Mouse (Mus musculus): ENCODE data around the gene Necab2. TPM values are rescaled to one million over a fixed set of nuclear protein-coding genes. Genes with fewer than 3 reads are reported as not detected.

Necab2 gene
- polyA plus RNA-seq, 1 experiment: not detected

DNA sequence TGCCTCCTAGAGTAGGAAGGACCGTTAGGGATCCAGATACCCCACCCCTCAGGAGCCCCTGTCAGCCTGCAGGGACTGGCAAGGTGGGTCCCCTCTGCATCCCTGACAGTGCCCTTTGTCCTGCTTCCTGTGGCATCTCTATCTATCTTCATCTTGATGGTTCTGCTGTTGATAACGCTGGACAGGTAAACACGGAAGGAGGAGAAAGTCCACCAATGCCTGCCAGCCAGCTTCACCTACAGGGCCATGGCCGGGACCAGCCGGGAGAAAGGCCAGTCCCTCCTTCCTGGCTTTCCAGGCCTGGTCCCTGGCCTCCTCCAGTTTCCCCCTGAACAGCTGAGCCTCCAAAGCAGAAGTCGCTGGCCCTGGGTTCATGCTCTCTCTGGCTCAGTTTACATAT, 11.9 kb upstream of the Necab2 start:
- Histone ChIP-seq H3K27ac (ENCODE audit: insufficient read depth, low read depth, low read length) (no peak overlapping the region), H3K4me1 (ENCODE audit: control insufficient read depth, insufficient read depth, low read length) (peaks cover 57% of the 10 kb centered on the region), H3K4me3 (ENCODE audit: insufficient read depth, low read length) (no peak overlapping the region)
- TF ChIP-seq POLR2A (IDR thresholded peaks at IDR 0.05; ENCODE audit: borderline replicate concordance, low read depth, low read length) (no peak), CTCF (IDR thresholded peaks at IDR 0.05; ENCODE audit: low read depth, low read length) (no peak)

- peaks cover 62% of the 10 kb centered on the region for H3K4me1 ChIP-seq (ENCODE audit: control insufficient read depth, insufficient read depth, low read length)
- TF ChIP-seq CTCF (IDR thresholded peaks at IDR 0.05; ENCODE audit: low read depth, low read length) (no peak), POLR2A (IDR thresholded peaks at IDR 0.05; ENCODE audit: borderline replicate concordance, low read depth, low read length) (no peak)
- H3K27ac ChIP-seq (ENCODE audit: insufficient read depth, low read depth, low read length): no peak overlapping the region
- H3K4me3 ChIP-seq (ENCODE audit: insufficient read depth, low read length): no peak overlapping the region
These were observed 11.0 kb upstream of the Necab2 start for GRCm38 (mm10) chr8:119435527-119435926.

- Histone ChIP-seq H3K4me1 (ENCODE audit: control insufficient read depth, insufficient read depth, low read length) (peaks cover 60% of the 10 kb centered on the region), H3K4me3 (ENCODE audit: insufficient read depth, low read length) (0 out of 2 replicates have a peak overlapping the region, but pooled peaks have one; percentile 15), H3K27ac (ENCODE audit: insufficient read depth, low read depth, low read length) (peak overlapping the region; percentile 83)
- TF ChIP-seq POLR2A (IDR thresholded peaks at IDR 0.05; ENCODE audit: borderline replicate concordance, low read depth, low read length) (no peak), CTCF (IDR thresholded peaks at IDR 0.05; ENCODE audit: low read depth, low read length) (no peak)
These were observed 10.2 kb upstream of the Necab2 start for GRCm38 (mm10) chr8:119436331-119436730.

- peak overlapping the region; percentile 73 for H3K4me3 ChIP-seq (ENCODE audit: insufficient read depth, low read length)
- H3K4me1 ChIP-seq (ENCODE audit: control insufficient read depth, insufficient read depth, low read length): peaks cover 60% of the 10 kb centered on the region
- TF ChIP-seq CTCF (IDR thresholded peaks at IDR 0.05; ENCODE audit: low read depth, low read length) (no peak), POLR2A (IDR thresholded peaks at IDR 0.05; ENCODE audit: borderline replicate concordance, low read depth, low read length) (peak; percentile 99)
- H3K27ac ChIP-seq (ENCODE audit: insufficient read depth, low read depth, low read length): peak overlapping the region; percentile 83
These were observed 9.6 kb upstream of the Necab2 start for GRCm38 (mm10) chr8:119436933-119437332.

DNA sequence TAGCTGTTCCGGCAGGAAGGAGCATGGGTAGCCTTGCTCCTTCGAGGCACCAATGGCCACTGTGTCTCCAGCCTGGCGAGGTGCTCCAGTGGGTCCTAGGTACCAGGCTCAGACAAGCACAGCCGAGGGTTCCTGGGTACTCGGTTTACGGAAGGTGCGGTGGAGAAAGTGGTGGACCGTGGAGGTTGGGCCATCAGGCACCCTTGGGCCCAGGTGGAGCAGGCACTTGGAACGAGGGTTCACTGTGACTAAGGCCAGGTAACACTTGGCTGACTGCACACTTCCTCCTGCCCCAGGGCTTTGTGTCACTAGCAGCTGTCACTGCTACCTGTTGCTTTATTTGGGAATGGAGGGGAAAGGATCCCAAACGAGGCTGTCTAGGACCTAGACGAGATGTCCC, 9.0 kb upstream of the Necab2 start:
- peak overlapping the region; percentile 65 for H3K27ac ChIP-seq (ENCODE audit: insufficient read depth, low read depth, low read length)
- H3K4me3 ChIP-seq (ENCODE audit: insufficient read depth, low read length): peak overlapping the region; percentile 73
- TF ChIP-seq CTCF (IDR thresholded peaks at IDR 0.05; ENCODE audit: low read depth, low read length) (peak; percentile 2; the same call in 1 of the 2 replicates), POLR2A (IDR thresholded peaks at IDR 0.05; ENCODE audit: borderline replicate concordance, low read depth, low read length) (no peak)
- peaks cover 58% of the 10 kb centered on the region for H3K4me1 ChIP-seq (ENCODE audit: control insufficient read depth, insufficient read depth, low read length)

- peak overlapping the region; percentile 11; the same call in 1 of the 2 replicates for H3K4me3 ChIP-seq (ENCODE audit: insufficient read depth, low read length)
- peaks cover 55% of the 10 kb centered on the region for H3K4me1 ChIP-seq (ENCODE audit: control insufficient read depth, insufficient read depth, low read length)
- H3K27ac ChIP-seq (ENCODE audit: insufficient read depth, low read depth, low read length): no peak overlapping the region
- no peak for TF ChIP-seq CTCF (IDR thresholded peaks at IDR 0.05; ENCODE audit: low read depth, low read length)
- no peak for TF ChIP-seq POLR2A (IDR thresholded peaks at IDR 0.05; ENCODE audit: borderline replicate concordance, low read depth, low read length)
These were observed 7.6 kb upstream of the Necab2 start for GRCm38 (mm10) chr8:119438876-119439275.

- Histone ChIP-seq H3K27ac (ENCODE audit: insufficient read depth, low read depth, low read length) (no peak overlapping the region), H3K4me3 (ENCODE audit: insufficient read depth, low read length) (no peak overlapping the region), H3K4me1 (ENCODE audit: control insufficient read depth, insufficient read depth, low read length) (peaks cover 55% of the 10 kb centered on the region)
- no peak for TF ChIP-seq POLR2A (IDR thresholded peaks at IDR 0.05; ENCODE audit: borderline replicate concordance, low read depth, low read length)
- no peak for TF ChIP-seq CTCF (IDR thresholded peaks at IDR 0.05; ENCODE audit: low read depth, low read length)
These were observed 7.1 kb upstream of the Necab2 start for GRCm38 (mm10) chr8:119439424-119439823.

GRCm38 (mm10) chr8:119439893-119440249, 6.6 kb upstream of the Necab2 start:
- peaks cover 55% of the 10 kb centered on the region for H3K4me1 ChIP-seq (ENCODE audit: control insufficient read depth, insufficient read depth, low read length)
- H3K27ac ChIP-seq (ENCODE audit: insufficient read depth, low read depth, low read length): 0 out of 2 replicates have a peak overlapping the region, but pooled peaks have one; percentile 0
- H3K4me3 ChIP-seq (ENCODE audit: insufficient read depth, low read length): no peak overlapping the region

GRCm38 (mm10) chr8:119440250-119440951, 6.1 kb upstream of the Necab2 start:
- Histone ChIP-seq H3K27ac (ENCODE audit: insufficient read depth, low read depth, low read length) (peak overlapping the region; percentile 45), H3K4me3 (ENCODE audit: insufficient read depth, low read length) (peak overlapping the region; percentile 46), H3K4me1 (ENCODE audit: control insufficient read depth, insufficient read depth, low read length) (peaks cover 52% of the 10 kb centered on the region)
- TF ChIP-seq CTCF (IDR thresholded peaks at IDR 0.05; ENCODE audit: low read depth, low read length) (peak; percentile 48), POLR2A (IDR thresholded peaks at IDR 0.05; ENCODE audit: borderline replicate concordance, low read depth, low read length) (no peak)

More at GRCm38 (mm10) chr8:119439893-119440249, 6.6 kb upstream of the Necab2 start:
- TF ChIP-seq POLR2A (IDR thresholded peaks at IDR 0.05; ENCODE audit: borderline replicate concordance, low read depth, low read length) (no peak), CTCF (IDR thresholded peaks at IDR 0.05; ENCODE audit: low read depth, low read length) (no peak)

- H3K27ac ChIP-seq (ENCODE audit: insufficient read depth, low read depth, low read length): no peak overlapping the region; the same call in 1 of the 2 replicates
- TF ChIP-seq POLR2A (IDR thresholded peaks at IDR 0.05; ENCODE audit: borderline replicate concordance, low read depth, low read length) (no peak), CTCF (IDR thresholded peaks at IDR 0.05; ENCODE audit: low read depth, low read length) (no peak)
- H3K4me1 ChIP-seq (ENCODE audit: control insufficient read depth, insufficient read depth, low read length): peaks cover 47% of the 10 kb centered on the region
- H3K4me3 ChIP-seq (ENCODE audit: insufficient read depth, low read length): peak overlapping the region; percentile 46; the same call in 1 of the 2 replicates
These were observed 5.6 kb upstream of the Necab2 start for GRCm38 (mm10) chr8:119440952-119441270.
